Mouse (Mus musculus): Measurements from ENCODE around the gene C9orf72. TPM values are rescaled to one million over a fixed set of nuclear protein-coding genes. Genes with fewer than 3 reads are reported as not detected.

Gene C9orf72
- polyA plus RNA-seq, 1 experiment from 2014 or later, result 49.6 TPM

DNA sequence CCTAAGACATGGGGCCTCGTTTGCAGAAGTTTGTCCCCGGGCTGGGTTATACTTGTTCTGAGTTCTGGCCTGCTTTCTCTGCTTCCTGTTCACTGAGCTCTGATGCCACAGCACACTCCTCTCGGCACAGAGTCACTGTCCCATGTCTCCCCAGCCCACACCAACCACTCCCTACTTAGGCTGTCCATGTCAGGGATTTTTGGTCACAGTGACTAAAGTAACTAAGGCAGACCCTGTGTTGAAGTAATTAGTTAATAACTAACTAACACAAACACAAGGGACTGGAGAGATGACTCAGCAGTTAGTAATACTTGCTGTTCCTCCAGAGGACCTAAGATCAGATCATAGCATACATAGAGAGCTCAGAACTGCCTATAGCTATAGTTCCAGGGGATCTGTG lies 60.0 kb downstream of the C9orf72 start:
- no peak overlapping the region for H3K9ac ChIP-seq
- 74% methylated on average over 3 of the region's 3 CpGs for WGBS
- no peak overlapping the region for H3K27ac ChIP-seq
- H3K27me3 ChIP-seq (ENCODE audit: control insufficient read depth, insufficient read depth, low read length), result no peaks in the 10 kb centered on the region
- no peaks in the 10 kb centered on the region for H3K9me3 ChIP-seq (ENCODE audit: control insufficient read depth, low read length)
- no peak overlapping the region for H3K4me2 ChIP-seq (replicated peaks)
- H3K4me3 ChIP-seq (replicated peaks; ENCODE audit: low read length), result no peak overlapping the region
- DNase-seq (ENCODE audit: low spot score) (no peak), ATAC-seq (ENCODE audit: low FRiP score) (no peak)
- no peaks in the 10 kb centered on the region for H3K36me3 ChIP-seq (replicated peaks; ENCODE audit: control insufficient read depth, insufficient read depth)
- 0 out of 2 replicates have a peak, but pooled peaks cover 2% of the 10 kb centered on the region for H3K4me1 ChIP-seq (replicated peaks; ENCODE audit: control insufficient read depth, insufficient read depth, low read length)

DNA sequence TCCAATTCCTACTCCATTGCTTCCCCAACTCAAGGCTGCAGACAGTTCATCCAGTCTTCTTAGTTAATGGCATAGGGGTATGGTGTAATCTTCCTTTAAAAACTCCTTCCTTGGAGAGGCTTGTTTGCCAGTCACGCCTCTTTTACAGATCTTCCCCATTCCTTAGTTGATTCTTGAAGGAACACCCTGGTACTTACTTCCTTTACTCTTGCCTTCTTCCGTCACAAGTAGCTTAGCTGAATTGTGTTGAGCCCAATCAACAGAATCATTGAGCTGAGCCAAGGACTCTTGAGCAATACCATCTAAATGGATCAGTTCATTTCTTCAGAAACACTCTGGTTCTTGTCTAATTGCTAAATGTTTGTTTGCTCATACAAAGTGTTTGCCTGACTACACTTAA lies 60.7 kb downstream of the C9orf72 start:
- no peak overlapping the region for H3K4me3 ChIP-seq (replicated peaks; ENCODE audit: low read length)
- no peaks in the 10 kb centered on the region for H3K36me3 ChIP-seq (replicated peaks; ENCODE audit: control insufficient read depth, insufficient read depth)
- no peak overlapping the region for H3K4me2 ChIP-seq (replicated peaks)
- no peaks in the 10 kb centered on the region for H3K27me3 ChIP-seq (ENCODE audit: control insufficient read depth, insufficient read depth, low read length)
- no peaks in the 10 kb centered on the region for H3K9me3 ChIP-seq (ENCODE audit: control insufficient read depth, low read length)
- no peak overlapping the region for H3K9ac ChIP-seq
- ATAC-seq (ENCODE audit: low FRiP score) (no peak), DNase-seq (ENCODE audit: low spot score) (no peak)
- H3K27ac ChIP-seq, result no peak overlapping the region
- 0 out of 2 replicates have a peak, but pooled peaks cover 2% of the 10 kb centered on the region for H3K4me1 ChIP-seq (replicated peaks; ENCODE audit: control insufficient read depth, insufficient read depth, low read length)
- 89% methylated on average over 2 of the region's 2 CpGs for WGBS

DNA sequence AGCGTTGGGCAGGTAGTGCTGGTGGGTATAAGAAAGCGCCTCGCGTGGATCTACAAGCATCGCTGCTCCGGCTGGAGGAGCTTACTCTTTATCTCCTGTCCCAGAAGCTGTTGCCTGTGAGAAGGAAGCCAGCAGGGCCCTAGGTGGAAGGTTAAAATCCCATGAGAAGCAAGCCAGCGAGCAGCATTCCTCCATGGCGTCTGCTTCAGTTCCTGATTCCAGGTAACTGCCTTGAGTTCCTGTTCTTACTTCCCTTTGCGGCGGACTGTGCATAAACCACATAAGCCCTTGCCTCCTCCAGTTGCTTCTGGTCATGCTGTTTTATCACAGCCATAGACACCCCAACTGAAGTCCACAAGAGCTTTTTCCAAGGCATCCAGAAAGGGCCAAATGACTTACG lies 68.2 kb downstream of the C9orf72 start:
- DNase-seq (ENCODE audit: low spot score) (no peak), ATAC-seq (ENCODE audit: low FRiP score) (no peak)
- Histone ChIP-seq H3K4me3 (replicated peaks; ENCODE audit: low read length) (no peak overlapping the region), H3K27ac (no peak overlapping the region), H3K4me1 (replicated peaks; ENCODE audit: control insufficient read depth, insufficient read depth, low read length) (peaks cover 6% of the 10 kb centered on the region; the same call in 1 of the 2 replicates), H3K9ac (no peak overlapping the region), H3K36me3 (replicated peaks; ENCODE audit: control insufficient read depth, insufficient read depth) (no peaks in the 10 kb centered on the region), H3K27me3 (ENCODE audit: control insufficient read depth, insufficient read depth, low read length) (peaks cover 14% of the 10 kb centered on the region; the same call in 1 of the 2 replicates), H3K9me3 (ENCODE audit: control insufficient read depth, low read length) (no peaks in the 10 kb centered on the region), H3K4me2 (replicated peaks) (no peak overlapping the region; the same call in 1 of the 2 replicates)
- WGBS, result 68% methylated on average over 11 of the region's 11 CpGs

DNA sequence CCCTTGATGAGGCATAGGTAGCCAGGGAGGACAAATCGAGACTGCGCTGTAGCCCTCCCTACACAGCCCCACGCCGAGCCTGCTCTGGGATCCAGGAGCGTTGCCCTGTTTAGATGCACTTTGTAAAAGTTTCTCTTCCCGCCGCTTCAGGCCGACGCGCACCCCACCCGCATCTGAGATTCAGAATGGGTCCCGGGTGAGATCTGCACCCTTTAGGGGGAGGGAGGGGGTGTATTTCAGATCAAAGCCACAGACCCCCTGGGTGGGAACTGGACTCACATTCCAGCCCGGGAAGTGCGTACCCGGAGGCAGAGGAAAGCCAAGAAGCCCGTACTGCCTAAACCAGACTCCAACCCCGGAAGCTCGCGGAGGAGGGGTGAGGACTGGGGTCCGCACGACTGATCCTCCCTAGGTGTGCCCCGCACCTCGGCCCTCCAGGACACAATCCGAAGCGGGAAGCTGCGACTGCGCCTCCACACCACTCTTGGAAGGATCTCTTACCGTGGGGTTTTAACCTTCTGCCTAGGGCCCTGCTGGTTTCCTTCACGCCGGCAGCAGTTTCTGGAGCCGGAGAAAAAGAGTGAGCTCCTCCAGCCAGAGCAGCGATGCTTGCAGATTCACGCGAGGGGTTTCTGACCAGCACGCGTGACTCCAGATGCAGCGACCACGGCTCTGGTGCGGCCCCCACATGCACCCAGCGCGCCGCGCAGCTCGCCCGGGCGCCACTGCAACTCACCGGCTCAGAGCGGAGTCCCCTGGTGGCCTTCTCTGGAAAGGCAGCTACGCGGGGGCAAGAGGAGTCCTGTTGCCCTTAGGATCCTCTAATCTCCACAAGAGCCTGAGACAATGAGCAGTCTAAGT lies 69.0 kb downstream of the C9orf72 start, which contains the start of gene Mob3b:
TSS of gene Mob3b (minus strand) at position 734 of the 861 bp plus-strand sequence.
- H3K27me3 ChIP-seq (ENCODE audit: control insufficient read depth, insufficient read depth, low read length), result peaks cover 14% of the 10 kb centered on the region; the same call in 1 of the 2 replicates
- peak within 1 kb of the TSS; percentile 67 for H3K9ac ChIP-seq
- peak within 1 kb of the TSS; percentile 38 for H3K27ac ChIP-seq
- WGBS, result 1% methylated on average over 50 of the region's 50 CpGs
- peak within 1 kb of the TSS; percentile 99 for H3K4me2 ChIP-seq (replicated peaks)
- H3K4me3 ChIP-seq (replicated peaks; ENCODE audit: low read length), result peak within 1 kb of the TSS; percentile 54
- peaks cover 6% of the 10 kb centered on the region; the same call in 1 of the 2 replicates for H3K4me1 ChIP-seq (replicated peaks; ENCODE audit: control insufficient read depth, insufficient read depth, low read length)
- H3K9me3 ChIP-seq (ENCODE audit: control insufficient read depth, low read length), result no peaks in the 10 kb centered on the region
- DNase-seq (ENCODE audit: low spot score) (peak; percentile 82), ATAC-seq (ENCODE audit: low FRiP score) (peak; percentile 85)
- no peaks in the 10 kb centered on the region for H3K36me3 ChIP-seq (replicated peaks; ENCODE audit: control insufficient read depth, insufficient read depth)

DNA sequence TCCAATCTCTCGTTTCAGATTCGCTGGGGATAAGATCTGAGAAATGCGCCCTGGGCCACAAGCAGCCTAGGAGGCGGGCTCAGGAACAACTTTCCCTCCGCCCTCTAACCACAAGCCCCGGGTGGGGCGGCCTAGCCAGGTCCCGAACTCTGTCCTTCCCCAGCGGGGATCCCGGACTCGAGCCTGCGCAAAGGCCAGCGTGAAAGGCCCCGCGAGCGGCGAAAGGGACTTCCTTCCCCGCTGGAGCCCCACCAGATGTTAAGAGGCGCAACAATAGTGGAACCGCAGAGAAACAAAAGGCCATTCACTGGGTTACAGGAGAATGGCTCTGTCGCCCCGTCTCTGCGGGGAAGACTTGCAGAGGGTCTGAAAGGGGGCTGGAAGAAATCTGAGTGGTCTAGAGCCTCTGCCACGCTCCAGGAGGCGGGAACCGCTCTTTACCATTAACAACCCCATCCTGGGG lies 69.8 kb downstream of the C9orf72 start:
- peak; percentile 63 for ATAC-seq (ENCODE audit: low FRiP score)
- no peak overlapping the region; the same call in 1 of the 2 replicates for H3K27ac ChIP-seq

DNA sequence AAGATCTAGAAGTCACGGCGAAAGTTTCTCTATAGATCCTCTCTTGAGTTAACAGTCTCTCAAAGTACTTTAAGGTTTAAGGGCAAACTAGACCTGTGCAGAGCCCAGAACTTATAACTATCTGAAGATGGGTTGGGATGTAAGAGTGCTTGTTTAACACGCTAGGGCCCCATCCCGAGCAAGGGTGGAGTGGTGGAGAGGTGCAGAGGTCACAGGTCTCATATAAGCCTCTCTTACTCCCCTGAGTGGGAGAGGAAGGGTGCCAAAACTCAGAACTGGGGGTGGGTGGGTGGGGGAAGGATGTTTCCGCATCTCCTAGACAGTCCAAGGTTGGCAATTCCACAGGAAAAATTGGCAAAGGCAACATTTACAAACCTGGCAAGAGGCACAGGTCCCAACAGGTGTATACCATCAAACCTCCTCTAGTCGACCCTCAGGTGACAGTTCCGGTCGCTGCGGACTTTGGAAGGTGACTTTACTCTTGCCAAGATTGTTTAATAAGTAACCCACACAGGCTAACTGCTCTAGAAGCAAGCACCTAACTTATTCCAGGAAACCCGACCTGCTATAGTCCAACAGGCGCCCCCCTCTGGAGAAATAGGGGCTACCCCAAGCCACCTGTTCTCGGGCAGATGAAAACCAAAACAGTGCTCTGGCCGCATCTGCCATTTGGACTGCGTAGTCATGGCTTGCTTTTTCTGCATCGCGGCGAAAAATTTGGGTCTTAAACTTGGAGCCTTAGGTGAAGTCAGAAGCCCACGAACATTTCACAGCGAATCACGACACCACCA lies 70.6 kb downstream of the C9orf72 start:
- ATAC-seq (ENCODE audit: low FRiP score) (no peak), DNase-seq (ENCODE audit: low spot score) (no peak)
- H3K9ac ChIP-seq, result no peak overlapping the region

More for the DNA sequence above, 69.8 kb downstream of the C9orf72 start:
- under 1% methylated on average over 26 of the region's 26 CpGs for WGBS
- peak overlapping the region; percentile 99 for H3K4me2 ChIP-seq (replicated peaks)
- peaks cover 6% of the 10 kb centered on the region; the same call in 1 of the 2 replicates for H3K4me1 ChIP-seq (replicated peaks; ENCODE audit: control insufficient read depth, insufficient read depth, low read length)
- peak overlapping the region; percentile 43 for H3K9ac ChIP-seq
- H3K27me3 ChIP-seq (ENCODE audit: control insufficient read depth, insufficient read depth, low read length), result peaks cover 14% of the 10 kb centered on the region; the same call in 1 of the 2 replicates
- H3K4me3 ChIP-seq (replicated peaks; ENCODE audit: low read length), result peak overlapping the region; percentile 54
- no peaks in the 10 kb centered on the region for H3K9me3 ChIP-seq (ENCODE audit: control insufficient read depth, low read length)
- no peak for DNase-seq (ENCODE audit: low spot score)
- H3K36me3 ChIP-seq (replicated peaks; ENCODE audit: control insufficient read depth, insufficient read depth), result no peaks in the 10 kb centered on the region

DNA sequence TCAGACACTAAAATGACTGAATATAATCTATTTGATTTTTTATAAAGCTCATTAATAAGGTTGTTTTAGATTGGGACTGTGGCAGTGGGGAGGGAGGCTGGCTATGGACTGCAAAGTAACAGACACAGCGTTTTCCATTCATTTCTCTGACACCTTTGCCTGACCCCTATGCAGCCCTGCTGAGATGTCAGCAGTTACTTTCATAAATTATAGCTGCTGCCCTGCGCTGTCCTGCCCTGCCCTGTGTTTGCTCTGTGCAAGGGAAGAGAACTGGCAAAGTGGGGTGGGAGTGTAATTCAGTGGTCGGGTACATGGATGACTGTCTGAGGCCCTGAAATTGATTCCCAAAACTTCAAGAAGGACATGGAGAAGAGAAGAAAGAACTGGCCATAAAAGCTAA lies 71.9 kb downstream of the C9orf72 start:
- Histone ChIP-seq H3K4me1 (replicated peaks; ENCODE audit: control insufficient read depth, insufficient read depth, low read length) (peaks cover 6% of the 10 kb centered on the region; the same call in 1 of the 2 replicates), H3K9ac (no peak overlapping the region), H3K9me3 (ENCODE audit: control insufficient read depth, low read length) (no peaks in the 10 kb centered on the region), H3K36me3 (replicated peaks; ENCODE audit: control insufficient read depth, insufficient read depth) (no peaks in the 10 kb centered on the region), H3K27ac (no peak overlapping the region), H3K4me2 (replicated peaks) (no peak overlapping the region), H3K4me3 (replicated peaks; ENCODE audit: low read length) (no peak overlapping the region), H3K27me3 (ENCODE audit: control insufficient read depth, insufficient read depth, low read length) (peaks cover 14% of the 10 kb centered on the region; the same call in 1 of the 2 replicates)
- DNase-seq (ENCODE audit: low spot score) (no peak), ATAC-seq (ENCODE audit: low FRiP score) (no peak)
- 23% methylated on average over 3 of the region's 3 CpGs for WGBS

More for the DNA sequence above, 70.6 kb downstream of the C9orf72 start:
- Histone ChIP-seq H3K9me3 (ENCODE audit: control insufficient read depth, low read length) (no peaks in the 10 kb centered on the region), H3K4me1 (replicated peaks; ENCODE audit: control insufficient read depth, insufficient read depth, low read length) (peaks cover 6% of the 10 kb centered on the region; the same call in 1 of the 2 replicates), H3K36me3 (replicated peaks; ENCODE audit: control insufficient read depth, insufficient read depth) (no peaks in the 10 kb centered on the region), H3K4me2 (replicated peaks) (peak overlapping the region; percentile 99), H3K27ac (no peak overlapping the region), H3K4me3 (replicated peaks; ENCODE audit: low read length) (peak overlapping the region; percentile 54), H3K27me3 (ENCODE audit: control insufficient read depth, insufficient read depth, low read length) (peaks cover 14% of the 10 kb centered on the region; the same call in 1 of the 2 replicates)
- 21% methylated on average over 20 of the region's 20 CpGs for WGBS

DNA sequence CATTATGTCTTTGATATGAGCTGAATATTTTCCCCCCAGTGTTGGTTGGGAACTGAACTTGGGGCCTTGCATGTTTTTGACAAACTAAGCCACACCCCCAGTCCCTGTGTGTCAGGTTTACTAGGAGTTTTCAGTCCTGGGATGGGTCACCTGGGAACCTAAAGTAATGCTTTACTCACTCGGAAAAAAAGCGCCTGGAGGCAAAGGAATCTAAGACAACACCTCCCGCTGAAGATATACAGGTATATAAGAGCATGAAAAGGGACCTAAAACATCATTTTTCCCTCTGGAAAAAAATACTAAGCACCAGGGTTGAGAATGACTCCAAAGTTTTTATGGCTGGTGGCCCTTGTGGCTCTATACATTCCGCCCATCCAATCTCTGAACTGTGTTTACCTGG lies 74.2 kb downstream of the C9orf72 start, which contains the start of gene Ifnk:
TSS of gene Ifnk (plus strand) at position 301 of the 400 bp plus-strand sequence.
- Histone ChIP-seq H3K4me2 (replicated peaks) (no peak within 1 kb of the TSS), H3K27me3 (ENCODE audit: control insufficient read depth, insufficient read depth, low read length) (peaks cover 9% of the 10 kb centered on the region; the same call in 1 of the 2 replicates), H3K36me3 (replicated peaks; ENCODE audit: control insufficient read depth, insufficient read depth) (no peaks in the 10 kb centered on the region), H3K4me3 (replicated peaks; ENCODE audit: low read length) (no peak within 1 kb of the TSS), H3K4me1 (replicated peaks; ENCODE audit: control insufficient read depth, insufficient read depth, low read length) (peaks cover 6% of the 10 kb centered on the region; the same call in 1 of the 2 replicates), H3K27ac (no peak within 1 kb of the TSS), H3K9me3 (ENCODE audit: control insufficient read depth, low read length) (no peaks in the 10 kb centered on the region), H3K9ac (no peak within 1 kb of the TSS)
- 87% methylated on average over 4 of the region's 4 CpGs for WGBS
- ATAC-seq (ENCODE audit: low FRiP score) (no peak), DNase-seq (ENCODE audit: low spot score) (no peak)

All from hindbrain, embryonic 14.5 days (tissue).